Mouse (Mus musculus) megakaryocyte, embryonic 14.5 days (primary cell): ENCODE measurements around the gene Nolc1. TPM values are rescaled to one million over a fixed set of nuclear protein-coding genes. Genes with fewer than 3 reads are reported as not detected.

Source experiments
- H3K27me3 ChIP-seq: replicated peaks from 2 replicates; pipeline ENCODE3; 2012; ENCODE audit warnings: inconsistent platforms
- H3K36me3 ChIP-seq: replicated peaks from 2 replicates; pipeline ENCODE3; 2012; ENCODE audit warnings: low read length, inconsistent platforms, mixed read lengths
- H3K4me1 ChIP-seq: 2 replicates; pipeline ENCODE4 v1.6.1; 2012; ENCODE audit warnings: inconsistent platforms
- H3K4me3 ChIP-seq: replicated peaks from 2 replicates; pipeline ENCODE3; 2012; ENCODE audit warnings: moderate library complexity, mild to moderate bottlenecking, inconsistent platforms
- H3K9me3 ChIP-seq: 2 replicates; pipeline ENCODE4 v1.6.1; 2012; ENCODE audit warnings: inconsistent platforms
- GATA1 ChIP-seq: IDR thresholded peaks from 3 replicates; pipeline ENCODE4 v1.6.1; 2012; ENCODE audit warnings: mixed read lengths, low read length, inconsistent platforms, borderline replicate concordance
- polyA plus RNA-seq: library from polyadenylated mRNA; stranded (reverse); fragments of >175 nt; gene quantifications from 2 replicates; pipeline ENCODE4 v1.2.3, GENCODE M21; 2012; ENCODE audit warnings: low replicate concordance; ENCODE audit not compliant: insufficient read depth

Nolc1 gene
- polyA plus RNA-seq, 1 experiment, result 44.5 TPM

GRCm38 (mm10) chr19:46132577-46132976 lies 56.9 kb downstream of the Nolc1 start:
- H3K36me3 ChIP-seq, result no peaks in the 10 kb centered on the region
- H3K27me3 ChIP-seq, result peaks cover 79% of the 10 kb centered on the region
- H3K9me3 ChIP-seq, result no peaks in the 10 kb centered on the region
- peaks cover 42% of the 10 kb centered on the region for H3K4me1 ChIP-seq
- H3K4me3 ChIP-seq, result no peak overlapping the region
- no peak for TF ChIP-seq GATA1

Other genes starting within 250 kb of the Nolc1 start
- 0.89 and 2.1 TPM in 2 replicates for gene Armh3, start 77.4 kb upstream of the Nolc1 start, polyA plus RNA-seq
- 8.7 and 9.6 TPM in 2 replicates for gene Hps6, start 72.4 kb upstream of the Nolc1 start, polyA plus RNA-seq
- 8.7 and 12.2 TPM in 2 replicates for gene Pprc1, start 31.0 kb upstream of the Nolc1 start, polyA plus RNA-seq
- 349 and 424 TPM in 2 replicates for gene Ldb1, start 30.6 kb upstream of the Nolc1 start, polyA plus RNA-seq
- not detected in 2 replicates for gene Elovl3, start 56.0 kb downstream of the Nolc1 start, polyA plus RNA-seq
- gene Pitx3, start 72.5 kb downstream of the Nolc1 start, polyA plus RNA-seq, result not detected in 2 replicates
- gene Gbf1, start 76.6 kb downstream of the Nolc1 start, polyA plus RNA-seq, result 457 and 459 TPM in 2 replicates
- gene Nfkb2, start 228.5 kb downstream of the Nolc1 start, polyA plus RNA-seq, result 32.0 and 46.7 TPM in 2 replicates